Mouse (Mus musculus) CH12.LX (cell line): Measurements from ENCODE around the gene Slc5a10. TPM values are rescaled to one million over a fixed set of nuclear protein-coding genes. Genes with fewer than 3 reads are reported as not detected.

ENCODE experiments used
- DNase-seq: peaks from one replicate; pipeline ENCODE4 v3.0.0-alpha.2; 2013; ENCODE audit errors: extremely low read depth
- H3K27ac ChIP-seq: 2 replicates; pipeline ENCODE4 v1.5.1; 2012; ENCODE audit warnings: low read depth, mild to moderate bottlenecking, control low read depth, moderate library complexity; ENCODE audit not compliant: insufficient read depth
- H3K27me3 ChIP-seq: replicated peaks from 2 replicates; pipeline ENCODE3; 2012; ENCODE audit warnings: inconsistent platforms
- H3K36me3 ChIP-seq, 2 experiments: replicated peaks in 1 of 2; 2 replicates each; pipeline versions ENCODE3 to v1.6.1; 2012; ENCODE audit warnings: inconsistent platforms in 1 of 2, low read length in 1 of 2, mild to moderate bottlenecking in 1 of 2, mixed read lengths in 1 of 2, moderate library complexity in 1 of 2; ENCODE audit not compliant: control insufficient read depth in 1 of 2, insufficient read depth in 1 of 2
- H3K4me1 ChIP-seq, 2 experiments: 2 replicates each; pipeline ENCODE4 v1.6.1; 2012; ENCODE audit warnings: inconsistent platforms in 1 of 2, moderate library complexity in 1 of 2; ENCODE audit not compliant: insufficient read depth in 2 of 2, control insufficient read depth in 1 of 2
- H3K4me2 ChIP-seq: 2 replicates; pipeline ENCODE4 v1.6.1; 2012; ENCODE audit warnings: low read depth, mild to moderate bottlenecking, control low read depth; ENCODE audit not compliant: poor library complexity, insufficient read depth, severe bottlenecking
- H3K4me3 ChIP-seq, 3 experiments: fragments of 150-350 bp in 1 of 3; sonication (generic) in 1 of 3; replicated peaks in 1 of 3; 2 replicates each; pipeline versions ENCODE3 to v1.5.1; 2011 to 2012; ENCODE audit warnings: low read depth in 2 of 3, low read length in 2 of 3, mild to moderate bottlenecking in 2 of 3, moderate library complexity in 2 of 3, control low read depth in 1 of 3, improper control_type of control experiment in 1 of 3, inconsistent platforms in 1 of 3, mixed read lengths in 1 of 3; ENCODE audit not compliant: poor library complexity in 1 of 3
- H3K79me2 ChIP-seq: replicated peaks from 2 replicates; pipeline ENCODE4 v1.6.1; 2012; ENCODE audit warnings: mild to moderate bottlenecking, moderate library complexity; ENCODE audit not compliant: control insufficient read depth, poor library complexity, insufficient read depth, severe bottlenecking; ENCODE audit errors: extremely low read depth
- H3K9ac ChIP-seq: 2 replicates; pipeline ENCODE4 v1.6.1; 2012; ENCODE audit warnings: low read depth, mild to moderate bottlenecking, control low read depth, moderate library complexity; ENCODE audit not compliant: insufficient read depth
- H3K9me3 ChIP-seq: replicated peaks from 2 replicates; pipeline ENCODE3; 2012; ENCODE audit warnings: low read length, inconsistent platforms, mixed read lengths
- BHLHE40 ChIP-seq: IDR thresholded peaks from 2 replicates; pipeline ENCODE4 v1.6.1; 2011; ENCODE audit warnings: mild to moderate bottlenecking, low read depth, low read length, improper control_type of control experiment
- CHD1 ChIP-seq: IDR thresholded peaks from 2 replicates; pipeline ENCODE4 v1.6.1; 2012; ENCODE audit warnings: low read depth, low read length, improper control_type of control experiment, inconsistent platforms
- CHD2 ChIP-seq: IDR thresholded peaks from 2 replicates; pipeline ENCODE4 v1.6.1; 2011; ENCODE audit warnings: low read length, improper control_type of control experiment
- E2F4 ChIP-seq: IDR thresholded peaks from 2 replicates; pipeline ENCODE4 v1.6.1; 2011; ENCODE audit warnings: low read depth, low read length, improper control_type of control experiment; ENCODE audit not compliant: insufficient replicate concordance
- EP300 ChIP-seq: IDR thresholded peaks from 2 replicates; pipeline ENCODE4 v1.6.1; 2011; ENCODE audit warnings: low read length, improper control_type of control experiment
- ETS1 ChIP-seq: conservative IDR thresholded peaks from 2 replicates; pipeline ENCODE4 v1.6.1; 2012; ENCODE audit warnings: low read depth, mild to moderate bottlenecking, inconsistent platforms, low read length, improper control_type of control experiment, moderate library complexity
- GABPA ChIP-seq: IDR thresholded peaks from 2 replicates; pipeline ENCODE4 v1.6.1; 2012; ENCODE audit warnings: low read depth, low read length, improper control_type of control experiment, inconsistent platforms; ENCODE audit not compliant: insufficient replicate concordance
- IRF4 ChIP-seq: IDR thresholded peaks from 2 replicates; pipeline ENCODE4 v1.6.1; 2014; ENCODE audit warnings: low read depth, mild to moderate bottlenecking, inconsistent platforms, low read length, improper control_type of control experiment
- KAT2A ChIP-seq: IDR thresholded peaks from 2 replicates; pipeline ENCODE4 v1.6.1; 2012; ENCODE audit warnings: low read length, improper control_type of control experiment, inconsistent platforms; ENCODE audit not compliant: insufficient replicate concordance
- MAFK ChIP-seq: IDR thresholded peaks from 2 replicates; pipeline ENCODE4 v1.6.1; 2011; ENCODE audit warnings: low read length, improper control_type of control experiment; ENCODE audit not compliant: insufficient replicate concordance
- MAZ ChIP-seq: IDR thresholded peaks from 2 replicates; pipeline ENCODE4 v1.6.1; 2012; ENCODE audit warnings: low read depth, mild to moderate bottlenecking, inconsistent platforms, low read length, improper control_type of control experiment, moderate library complexity
- MXI1 ChIP-seq: IDR thresholded peaks from 2 replicates; pipeline ENCODE4 v1.6.1; 2011; ENCODE audit warnings: mild to moderate bottlenecking, low read depth, low read length, improper control_type of control experiment
- MYC ChIP-seq: IDR thresholded peaks from 2 replicates; pipeline ENCODE4 v1.6.1; 2011; ENCODE audit warnings: low read depth, mild to moderate bottlenecking, improper control_type of control experiment, low read length
- NELFE ChIP-seq: IDR thresholded peaks from 2 replicates; pipeline ENCODE4 v1.6.1; 2011; ENCODE audit warnings: low read depth, low read length, improper control_type of control experiment
- POLR2A ChIP-seq: IDR thresholded peaks from 2 replicates; pipeline ENCODE4 v1.6.1; 2011; ENCODE audit warnings: low read depth, mild to moderate bottlenecking, improper control_type of control experiment, low read length
- POLR2AphosphoS2 ChIP-seq: IDR thresholded peaks from 2 replicates; pipeline ENCODE4 v1.6.1; 2011; ENCODE audit warnings: low read depth, low read length, improper control_type of control experiment
- RCOR1 ChIP-seq: conservative IDR thresholded peaks from 2 replicates; pipeline ENCODE4 v1.6.1; 2012; ENCODE audit warnings: low read depth, mild to moderate bottlenecking, inconsistent platforms, low read length, improper control_type of control experiment
- SIN3A ChIP-seq: IDR thresholded peaks from 2 replicates; pipeline ENCODE4 v1.6.1; 2012; ENCODE audit warnings: low read length, improper control_type of control experiment, inconsistent platforms
- SMC3 ChIP-seq: IDR thresholded peaks from 2 replicates; pipeline ENCODE4 v1.6.1; 2011; ENCODE audit warnings: low read depth, low read length, improper control_type of control experiment
- TCF12 ChIP-seq: IDR thresholded peaks from 2 replicates; pipeline ENCODE4 v1.6.1; 2014; ENCODE audit warnings: low read depth, mild to moderate bottlenecking, inconsistent platforms, low read length, improper control_type of control experiment
- UBTF ChIP-seq: IDR thresholded peaks from 2 replicates; pipeline ENCODE4 v1.6.1; 2012; ENCODE audit warnings: low read depth, mild to moderate bottlenecking, inconsistent platforms, low read length, improper control_type of control experiment, moderate library complexity
- USF1 ChIP-seq: IDR thresholded peaks from 2 replicates; pipeline ENCODE4 v1.6.1; 2014; ENCODE audit warnings: low read depth, mild to moderate bottlenecking, inconsistent platforms, low read length, improper control_type of control experiment
- USF2 ChIP-seq: conservative IDR thresholded peaks from 2 replicates; pipeline ENCODE4 v1.6.1; 2011; ENCODE audit warnings: low read depth, low read length, improper control_type of control experiment
- ZC3H11A ChIP-seq: IDR thresholded peaks from 2 replicates; pipeline ENCODE4 v1.6.1; 2012; ENCODE audit warnings: low read depth, mild to moderate bottlenecking, inconsistent platforms, low read length, improper control_type of control experiment
- ZMIZ1 ChIP-seq: IDR thresholded peaks from 2 replicates; pipeline ENCODE4 v1.6.1; 2012; ENCODE audit warnings: low read depth, mild to moderate bottlenecking, inconsistent platforms, low read length, improper control_type of control experiment
- ZNF384 ChIP-seq: IDR thresholded peaks from 2 replicates; pipeline ENCODE4 v1.6.1; 2012; ENCODE audit warnings: low read depth, low read length, improper control_type of control experiment, inconsistent platforms
- dilution Hi-C: fragments of 300-500 bp; cut with MboI; formaldehyde crosslinking; loops from 2 replicates; pipeline ENCODE4 v1.14.3; 2020; ENCODE audit warnings: low sequenced_read_pairs; ENCODE audit not compliant: extremely low pct_unique_long_range_greater_than_20kb, extremely low pct_ligation_motif_present
- in situ Hi-C: fragments of 300-500 bp; cut with MboI; formaldehyde crosslinking; loops from 3 replicates; pipeline ENCODE4 v1.14.3; 2019; ENCODE audit warnings: low sequenced_read_pairs, low pct_ligation_motif_present, low pct_unique_long_range_greater_than_20kb, mixed read lengths
- polyA plus RNA-seq: library from polyadenylated mRNA; unstranded; fragments of >175 nt; gene quantifications from 2 replicates; pipeline ENCODE4 v1.2.1, GENCODE M21; 2012; ENCODE audit warnings: low read depth; ENCODE audit not compliant: insufficient read length
- total RNA-seq, 2 experiments: library from RNA; depleted of rRNA; stranded (reverse); fragments of 300-350 nt in 1 of 2; fragments of >200 nt in 1 of 2; gene quantifications; 2 replicates each; pipeline ENCODE4 v1.2.3; 2012 to 2014

Gene Slc5a10
- total and polyA plus RNA-seq, 3 experiments: 0.70 to 1.6 (median 1.4) TPM

GRCm38 (mm10) chr11:61708928-61709327 lies 11.7 kb downstream of the Slc5a10 start (continued):
- TF ChIP-seq POLR2AphosphoS2 (peak; percentile 27; the same call in 1 of the 2 replicates), EP300 (peak; percentile 61), CHD1 (0 out of 2 replicates have a peak, but pooled peaks have one; percentile 24), MXI1 (no peak), USF1 (no peak), IRF4 (peak; percentile 51), GABPA (no peak), MAZ (0 out of 2 replicates have a peak, but pooled peaks have one; percentile 61), ZC3H11A (no peak), SIN3A (peak; percentile 69), MYC (no peak), MAFK (no peak; the same call in none of the 2 replicates), BHLHE40 (peak; percentile 78), KAT2A (0 out of 2 replicates have a peak, but pooled peaks have one; percentile 39), ETS1 (peak; percentile 52), NELFE (0 out of 2 replicates have a peak, but pooled peaks have one; percentile 30), TCF12 (peak; percentile 65; the same call in 1 of the 2 replicates)

GRCm38 (mm10) chr11:61706232-61706631 lies 14.4 kb downstream of the Slc5a10 start:
- H3K4me1 ChIP-seq: peaks cover 44 to 100% of the 10 kb centered on the region in 2 experiments
- H3K27me3 ChIP-seq: no peaks in the 10 kb centered on the region
- no peaks in the 10 kb centered on the region for H3K79me2 ChIP-seq
- no peak overlapping the region for H3K9ac ChIP-seq
- no peak overlapping the region for H3K4me2 ChIP-seq
- no peak for DNase-seq
- in situ Hi-C loops (no loop called here), dilution Hi-C loops (no loop called here)
- no peak overlapping the region for H3K4me3 ChIP-seq
- no peaks in the 10 kb centered on the region for H3K9me3 ChIP-seq
- TF ChIP-seq IRF4 (no peak), UBTF (no peak), CHD2 (no peak), E2F4 (no peak), BHLHE40 (no peak), ZNF384 (no peak), ZMIZ1 (no peak), MYC (no peak), RCOR1 (no peak), USF1 (no peak), GABPA (no peak), POLR2A (no peak), USF2 (no peak), ETS1 (no peak), SMC3 (no peak), MAFK (no peak), MAZ (no peak), MXI1 (no peak)
- peaks cover 68 to 74% of the 10 kb centered on the region in 2 experiments for H3K36me3 ChIP-seq
- no peak overlapping the region for H3K27ac ChIP-seq
